Mouse (Mus musculus): ENCODE data around the gene Gm26741. TPM values are rescaled to one million over a fixed set of nuclear protein-coding genes. Genes with fewer than 3 reads are reported as not detected.
A peak's percentile ranks its signal among the peaks of the same experiment; 100 is the strongest.

The Gm26741 gene
- polyA plus RNA-seq, 1 experiment from 2014 or later, result not detected

- no peak overlapping the region for H3K9ac ChIP-seq (replicated peaks; ENCODE audit: low read length)
- H3K9me3 ChIP-seq (ENCODE audit: low read length), result no peaks in the 10 kb centered on the region
- no peaks in the 10 kb centered on the region for H3K36me3 ChIP-seq (ENCODE audit: insufficient read depth, low read length)
- WGBS, result 53% methylated on average over 4 of the region's 4 CpGs
- H3K27me3 ChIP-seq (ENCODE audit: insufficient read depth, low read length), result no peaks in the 10 kb centered on the region
- no peak overlapping the region for H3K4me3 ChIP-seq (ENCODE audit: low read length)
- ATAC-seq (ENCODE audit: low FRiP score, low TSS enrichment), result no peak
- no peak overlapping the region for H3K27ac ChIP-seq (ENCODE audit: low read length)
- peaks cover 4% of the 10 kb centered on the region; the same call in 1 of the 2 replicates for H3K4me1 ChIP-seq (ENCODE audit: insufficient read depth, low read length)
- H3K4me2 ChIP-seq (replicated peaks; ENCODE audit: low read depth, low read length), result no peak overlapping the region
Observed at GRCm38 (mm10) chr10:52373834-52374233, 15.3 kb downstream of the Gm26741 start.

- Histone ChIP-seq H3K4me1 (ENCODE audit: insufficient read depth, low read length) (peaks cover 10% of the 10 kb centered on the region; the same call in 1 of the 2 replicates), H3K27ac (ENCODE audit: low read length) (no peak overlapping the region), H3K9me3 (ENCODE audit: low read length) (no peaks in the 10 kb centered on the region), H3K9ac (replicated peaks; ENCODE audit: low read length) (no peak overlapping the region), H3K27me3 (ENCODE audit: insufficient read depth, low read length) (no peaks in the 10 kb centered on the region), H3K4me3 (ENCODE audit: low read length) (no peak overlapping the region), H3K4me2 (replicated peaks; ENCODE audit: low read depth, low read length) (no peak overlapping the region), H3K36me3 (ENCODE audit: insufficient read depth, low read length) (no peaks in the 10 kb centered on the region)
- no peak for ATAC-seq (ENCODE audit: low FRiP score, low TSS enrichment)
Observed at GRCm38 (mm10) chr10:52374651-52375050, 16.1 kb downstream of the Gm26741 start.

GRCm38 (mm10) chr10:52376422-52376821 lies 17.9 kb downstream of the Gm26741 start:
- peaks cover 14% of the 10 kb centered on the region for H3K4me1 ChIP-seq (ENCODE audit: insufficient read depth, low read length)
- no peaks in the 10 kb centered on the region for H3K36me3 ChIP-seq (ENCODE audit: insufficient read depth, low read length)
- no peak for ATAC-seq (ENCODE audit: low FRiP score, low TSS enrichment)
- no peak overlapping the region for H3K4me3 ChIP-seq (ENCODE audit: low read length)
- H3K4me2 ChIP-seq (replicated peaks; ENCODE audit: low read depth, low read length), result no peak overlapping the region
- no peaks in the 10 kb centered on the region for H3K9me3 ChIP-seq (ENCODE audit: low read length)
- no peaks in the 10 kb centered on the region for H3K27me3 ChIP-seq (ENCODE audit: insufficient read depth, low read length)
- WGBS, result 94% methylated on average over 2 of the region's 2 CpGs
- no peak overlapping the region for H3K27ac ChIP-seq (ENCODE audit: low read length)
- H3K9ac ChIP-seq (replicated peaks; ENCODE audit: low read length), result no peak overlapping the region

- 83% methylated on average over 2 of the region's 2 CpGs for WGBS
- H3K4me2 ChIP-seq (replicated peaks; ENCODE audit: low read depth, low read length), result no peak overlapping the region
- H3K4me1 ChIP-seq (ENCODE audit: insufficient read depth, low read length), result peaks cover 17% of the 10 kb centered on the region
- H3K4me3 ChIP-seq (ENCODE audit: low read length), result no peak overlapping the region
- ATAC-seq (ENCODE audit: low FRiP score, low TSS enrichment), result no peak
- no peaks in the 10 kb centered on the region for H3K9me3 ChIP-seq (ENCODE audit: low read length)
- H3K9ac ChIP-seq (replicated peaks; ENCODE audit: low read length), result no peak overlapping the region
- H3K27me3 ChIP-seq (ENCODE audit: insufficient read depth, low read length), result no peaks in the 10 kb centered on the region
- H3K36me3 ChIP-seq (ENCODE audit: insufficient read depth, low read length), result no peaks in the 10 kb centered on the region
- no peak overlapping the region for H3K27ac ChIP-seq (ENCODE audit: low read length)
Observed at GRCm38 (mm10) chr10:52377813-52378212, 19.2 kb downstream of the Gm26741 start.

- Histone ChIP-seq H3K4me3 (ENCODE audit: low read length) (peak overlapping the region; percentile 90), H3K27ac (ENCODE audit: low read length) (peak overlapping the region; percentile 99), H3K27me3 (ENCODE audit: insufficient read depth, low read length) (no peaks in the 10 kb centered on the region), H3K9me3 (ENCODE audit: low read length) (no peaks in the 10 kb centered on the region), H3K4me2 (replicated peaks; ENCODE audit: low read depth, low read length) (peak overlapping the region; percentile 89), H3K4me1 (ENCODE audit: insufficient read depth, low read length) (peaks cover 22% of the 10 kb centered on the region), H3K36me3 (ENCODE audit: insufficient read depth, low read length) (no peaks in the 10 kb centered on the region), H3K9ac (replicated peaks; ENCODE audit: low read length) (peak overlapping the region; percentile 94)
- peak; percentile 62 for ATAC-seq (ENCODE audit: low FRiP score, low TSS enrichment)
- under 1% methylated on average over 19 of the region's 19 CpGs for WGBS
Observed at GRCm38 (mm10) chr10:52381321-52381801, 22.8 kb downstream of the Gm26741 start.

GRCm38 (mm10) chr10:52381845-52382591 lies 23.5 kb downstream of the Gm26741 start, which contains the start of gene Gopc:
Gopc (minus strand) TSS chr10:52382124.
- Histone ChIP-seq H3K4me2 (replicated peaks; ENCODE audit: low read depth, low read length) (peak within 1 kb of the TSS; percentile 89), H3K27ac (ENCODE audit: low read length) (peak within 1 kb of the TSS; percentile 99), H3K4me1 (ENCODE audit: insufficient read depth, low read length) (peaks cover 22% of the 10 kb centered on the region), H3K4me3 (ENCODE audit: low read length) (peak within 1 kb of the TSS; percentile 90), H3K9me3 (ENCODE audit: low read length) (no peaks in the 10 kb centered on the region), H3K27me3 (ENCODE audit: insufficient read depth, low read length) (no peaks in the 10 kb centered on the region), H3K9ac (replicated peaks; ENCODE audit: low read length) (peak within 1 kb of the TSS; percentile 94), H3K36me3 (ENCODE audit: insufficient read depth, low read length) (no peaks in the 10 kb centered on the region)
- peak; percentile 98 for ATAC-seq (ENCODE audit: low FRiP score, low TSS enrichment)
- under 1% methylated on average over 57 of the region's 71 CpGs for WGBS

GRCm38 (mm10) chr10:52383022-52383421 lies 24.5 kb downstream of the Gm26741 start:
- no peaks in the 10 kb centered on the region for H3K9me3 ChIP-seq (ENCODE audit: low read length)
- peak overlapping the region; percentile 99 for H3K27ac ChIP-seq (ENCODE audit: low read length)
- WGBS, result 61% methylated on average over 6 of the region's 6 CpGs
- peak overlapping the region; percentile 94; the same call in 1 of the 2 replicates for H3K9ac ChIP-seq (replicated peaks; ENCODE audit: low read length)
- H3K4me2 ChIP-seq (replicated peaks; ENCODE audit: low read depth, low read length), result peak overlapping the region; percentile 84
- no peaks in the 10 kb centered on the region for H3K27me3 ChIP-seq (ENCODE audit: insufficient read depth, low read length)
- ATAC-seq (ENCODE audit: low FRiP score, low TSS enrichment), result no peak
- H3K4me3 ChIP-seq (ENCODE audit: low read length), result peak overlapping the region; percentile 90
- H3K4me1 ChIP-seq (ENCODE audit: insufficient read depth, low read length), result peaks cover 20% of the 10 kb centered on the region
- H3K36me3 ChIP-seq (ENCODE audit: insufficient read depth, low read length), result no peaks in the 10 kb centered on the region

- 87% methylated on average over 1 of the region's 1 CpGs for WGBS
- H3K9me3 ChIP-seq (ENCODE audit: low read length), result no peaks in the 10 kb centered on the region
- no peak overlapping the region for H3K27ac ChIP-seq (ENCODE audit: low read length)
- H3K36me3 ChIP-seq (ENCODE audit: insufficient read depth, low read length), result no peaks in the 10 kb centered on the region
- no peaks in the 10 kb centered on the region for H3K27me3 ChIP-seq (ENCODE audit: insufficient read depth, low read length)
- H3K4me3 ChIP-seq (ENCODE audit: low read length), result no peak overlapping the region
- H3K4me2 ChIP-seq (replicated peaks; ENCODE audit: low read depth, low read length), result no peak overlapping the region; the same call in 1 of the 2 replicates
- peaks cover 18% of the 10 kb centered on the region for H3K4me1 ChIP-seq (ENCODE audit: insufficient read depth, low read length)
- H3K9ac ChIP-seq (replicated peaks; ENCODE audit: low read length), result no peak overlapping the region
- ATAC-seq (ENCODE audit: low FRiP score, low TSS enrichment), result no peak
Observed at GRCm38 (mm10) chr10:52383522-52383921, 25.0 kb downstream of the Gm26741 start.

DNA sequence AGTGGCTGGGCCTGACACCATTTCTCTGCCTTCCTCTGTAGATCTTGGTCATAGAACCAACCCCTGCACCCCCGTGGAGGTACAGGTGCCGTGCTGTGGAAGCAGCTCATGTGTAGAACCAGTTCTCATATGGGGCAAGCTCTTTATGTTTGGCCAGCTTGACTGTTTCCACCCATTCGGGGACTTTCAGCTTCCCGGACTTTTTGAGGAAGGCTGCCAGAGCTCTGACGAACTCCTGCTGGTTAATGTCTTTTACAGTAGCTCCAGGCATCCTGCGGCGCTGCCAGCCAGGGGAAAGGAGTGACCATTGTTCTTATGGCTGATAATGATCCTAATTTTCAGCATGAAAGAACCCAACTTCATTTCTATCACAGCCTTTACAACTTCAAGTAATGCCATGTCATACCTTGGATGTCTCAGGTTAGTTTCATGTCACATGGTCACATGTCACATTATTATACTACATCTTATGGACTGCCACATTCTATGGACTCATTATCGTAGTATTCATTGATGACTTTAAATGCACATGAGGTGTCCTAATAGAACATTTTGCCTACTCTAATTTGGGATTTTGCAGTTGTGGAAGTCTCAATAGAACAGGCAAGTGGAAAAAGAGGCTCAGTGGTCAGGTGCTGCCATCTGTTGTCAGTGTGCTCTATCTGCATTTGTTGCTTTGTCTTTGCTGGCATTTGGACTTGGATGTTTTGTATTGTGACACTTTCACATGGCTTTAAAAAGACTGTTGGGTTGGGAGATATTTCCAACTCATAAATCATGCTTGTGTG lies 26.4 kb downstream of the Gm26741 start:
- 39% methylated on average over 8 of the region's 8 CpGs for WGBS
- ATAC-seq (ENCODE audit: low FRiP score, low TSS enrichment), result no peak
- Histone ChIP-seq H3K4me3 (ENCODE audit: low read length) (no peak overlapping the region), H3K4me1 (ENCODE audit: insufficient read depth, low read length) (peaks cover 12% of the 10 kb centered on the region), H3K9ac (replicated peaks; ENCODE audit: low read length) (no peak overlapping the region), H3K9me3 (ENCODE audit: low read length) (no peaks in the 10 kb centered on the region), H3K27ac (ENCODE audit: low read length) (no peak overlapping the region), H3K4me2 (replicated peaks; ENCODE audit: low read depth, low read length) (no peak overlapping the region), H3K27me3 (ENCODE audit: insufficient read depth, low read length) (no peaks in the 10 kb centered on the region), H3K36me3 (ENCODE audit: insufficient read depth, low read length) (no peaks in the 10 kb centered on the region)
